Mouse (Mus musculus): ENCODE data around the gene Abca15. TPM values are rescaled to one million over a fixed set of nuclear protein-coding genes. Genes with fewer than 3 reads are reported as not detected.
"Not testable (repeated sequence)": the region's sequence is repeated elsewhere in the genome, so short reads cannot be mapped to it uniquely, and the experiment has no call there.

The Abca15 gene
- not detected in 2 replicates for polyA plus RNA-seq (2015; fragmentation: Nextera tagmentation; extraction: Ambion mirVana)

DNA sequence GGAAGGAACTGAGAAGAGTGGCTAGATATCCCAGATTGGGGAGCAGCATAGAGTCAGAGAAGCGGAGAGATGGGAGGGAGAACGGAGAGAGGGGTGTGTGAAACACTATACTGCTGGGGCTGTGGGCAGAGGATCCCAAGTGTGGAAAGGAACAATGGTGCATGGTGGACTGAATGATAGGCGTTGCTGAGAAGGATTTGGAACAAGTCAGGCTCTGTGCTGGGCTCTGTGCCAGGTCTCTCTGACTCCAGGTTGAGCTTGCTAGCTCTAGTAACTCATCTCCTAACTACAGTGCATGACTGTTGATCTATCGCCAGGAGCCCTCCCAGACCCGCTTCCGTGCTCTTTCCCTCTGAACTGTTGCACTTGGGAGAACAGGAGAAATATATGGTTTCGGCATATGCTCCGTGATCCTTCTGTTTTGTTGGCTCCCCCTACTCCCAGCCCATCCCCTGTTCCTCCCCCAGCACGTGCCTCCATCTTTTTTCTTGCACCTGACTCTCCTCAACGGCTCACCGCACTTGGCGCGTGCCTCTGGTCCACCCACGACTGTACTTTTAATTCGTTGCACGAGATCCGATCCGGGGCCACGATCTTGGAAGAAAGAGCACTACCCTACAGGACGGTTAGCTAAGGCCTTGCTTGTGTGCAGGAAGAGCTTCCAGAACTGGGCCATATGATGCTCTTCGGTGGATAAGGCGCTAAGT is at the start of gene Abca15:
Gene Abca15, plus strand, starts transcription at position 584 of the 707 bp plus-strand sequence.
- H3K4me3 ChIP-seq (ENCODE audit: low read length) = peak within 1 kb of the TSS; percentile 29
- no peaks in the 10 kb centered on the region for H3K9me3 ChIP-seq (ENCODE audit: control insufficient read depth, low read length)
- H3K36me3 ChIP-seq (ENCODE audit: control insufficient read depth, insufficient read depth, low read length) = no peaks in the 10 kb centered on the region
- H3K27ac ChIP-seq (ENCODE audit: low read length) = no peak within 1 kb of the TSS
- 79% methylated on average over 22 of the region's 22 CpGs for WGBS
- H3K27me3 ChIP-seq (ENCODE audit: control insufficient read depth, insufficient read depth, low read depth, low read length) = no peaks in the 10 kb centered on the region
- peak within 1 kb of the TSS; percentile 59 for H3K4me2 ChIP-seq (ENCODE audit: low read depth, low read length)
- ATAC-seq (ENCODE audit: low read depth) = no peak; the same call in 1 of the 2 replicates
- peaks cover 3% of the 10 kb centered on the region; the same call in 1 of the 2 replicates for H3K4me1 ChIP-seq (replicated peaks; ENCODE audit: control insufficient read depth, insufficient read depth, low read length)
- H3K9ac ChIP-seq (ENCODE audit: low read length) = no peak within 1 kb of the TSS

DNA sequence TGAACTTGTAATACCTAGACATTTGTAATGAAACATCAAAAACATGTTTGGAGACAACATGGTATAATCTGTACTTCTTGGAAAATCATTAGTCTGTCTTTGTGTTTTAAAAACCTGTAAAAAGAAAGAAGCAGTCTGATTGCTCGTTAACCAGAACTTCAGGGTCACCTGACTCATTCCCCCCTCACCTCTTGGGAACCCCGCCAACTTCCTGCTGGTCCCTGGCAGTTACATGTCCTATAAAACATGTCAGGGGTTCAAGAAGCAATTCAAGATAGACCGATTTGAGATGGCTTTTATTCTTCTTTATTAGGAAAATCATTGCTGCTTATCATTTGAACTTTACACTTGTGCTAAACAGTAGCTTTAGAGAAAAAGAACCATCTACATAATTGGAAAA is 43.2 kb upstream of the Abca15 start:
- H3K27me3 ChIP-seq (ENCODE audit: control insufficient read depth, insufficient read depth, low read depth, low read length) = no peaks in the 10 kb centered on the region
- no peaks in the 10 kb centered on the region for H3K36me3 ChIP-seq (ENCODE audit: control insufficient read depth, insufficient read depth, low read length)
- H3K27ac ChIP-seq (ENCODE audit: low read length) = no peak overlapping the region
- H3K4me2 ChIP-seq (ENCODE audit: low read depth, low read length) = no peak overlapping the region
- H3K4me3 ChIP-seq (ENCODE audit: low read length) = no peak overlapping the region
- no peak for ATAC-seq (ENCODE audit: low read depth)
- H3K9ac ChIP-seq (ENCODE audit: low read length) = no peak overlapping the region
- WGBS = 61% methylated on average over 3 of the region's 3 CpGs
- no peaks in the 10 kb centered on the region for H3K9me3 ChIP-seq (ENCODE audit: control insufficient read depth, low read length)
- no peaks in the 10 kb centered on the region for H3K4me1 ChIP-seq (replicated peaks; ENCODE audit: control insufficient read depth, insufficient read depth, low read length)

DNA sequence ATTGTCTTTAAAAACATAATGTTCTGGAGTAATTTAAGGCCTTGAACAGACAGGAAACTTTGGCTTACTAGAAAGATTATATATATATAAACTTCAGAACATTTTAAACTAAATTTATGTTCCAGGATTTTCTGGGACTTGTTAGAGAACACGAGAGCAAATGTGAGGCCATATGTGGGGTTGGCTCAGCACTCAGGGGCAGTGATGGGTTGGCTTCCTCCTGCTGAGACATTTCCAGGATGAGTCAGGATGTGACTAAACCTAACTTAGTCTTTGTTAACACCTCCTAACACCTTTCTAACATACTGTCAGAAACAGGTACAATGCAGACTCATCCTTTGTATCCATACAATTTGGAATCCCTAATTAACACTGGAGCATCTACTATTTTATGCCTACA is 12.4 kb upstream of the Abca15 start:
- ATAC-seq (ENCODE audit: low read depth) = no peak
- Histone ChIP-seq H3K9ac (ENCODE audit: low read length) (no peak overlapping the region), H3K27me3 (ENCODE audit: control insufficient read depth, insufficient read depth, low read depth, low read length) (no peaks in the 10 kb centered on the region)

DNA sequence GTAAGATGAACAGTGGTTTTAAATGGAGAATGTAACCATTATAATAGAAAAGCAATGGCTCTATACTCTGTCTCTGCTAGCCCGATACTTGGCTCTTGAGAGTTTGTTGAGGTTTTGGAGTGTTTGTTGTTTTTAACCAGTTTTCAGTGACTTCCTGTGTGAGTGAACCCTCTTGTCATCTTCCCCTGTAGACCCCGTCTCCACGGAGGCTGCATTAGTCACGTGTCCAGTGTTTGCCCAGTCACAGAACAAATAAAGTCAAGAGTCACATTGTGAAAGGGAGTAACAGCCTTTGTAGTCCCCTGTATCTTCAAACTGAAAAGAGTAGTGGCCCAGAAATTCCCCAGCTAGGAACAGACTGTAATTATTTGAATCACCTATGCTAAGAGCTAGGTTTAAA is 5.5 kb upstream of the Abca15 start:
- Histone ChIP-seq H3K27ac (ENCODE audit: low read length) (no peak overlapping the region), H3K9me3 (ENCODE audit: control insufficient read depth, low read length) (no peaks in the 10 kb centered on the region), H3K36me3 (ENCODE audit: control insufficient read depth, insufficient read depth, low read length) (no peaks in the 10 kb centered on the region), H3K4me2 (ENCODE audit: low read depth, low read length) (no peak overlapping the region), H3K27me3 (ENCODE audit: control insufficient read depth, insufficient read depth, low read depth, low read length) (no peaks in the 10 kb centered on the region), H3K4me3 (ENCODE audit: low read length) (no peak overlapping the region), H3K4me1 (replicated peaks; ENCODE audit: control insufficient read depth, insufficient read depth, low read length) (peaks cover 3% of the 10 kb centered on the region; the same call in 1 of the 2 replicates), H3K9ac (ENCODE audit: low read length) (no peak overlapping the region)
- WGBS = 11% methylated on average over 4 of the region's 4 CpGs
- peak; percentile 87 for ATAC-seq (ENCODE audit: low read depth)

More for the DNA sequence above, 12.4 kb upstream of the Abca15 start:
- Histone ChIP-seq H3K4me1 (replicated peaks; ENCODE audit: control insufficient read depth, insufficient read depth, low read length) (no peaks in the 10 kb centered on the region), H3K36me3 (ENCODE audit: control insufficient read depth, insufficient read depth, low read length) (no peaks in the 10 kb centered on the region), H3K27ac (ENCODE audit: low read length) (no peak overlapping the region), H3K4me3 (ENCODE audit: low read length) (no peak overlapping the region), H3K9me3 (ENCODE audit: control insufficient read depth, low read length) (no peaks in the 10 kb centered on the region), H3K4me2 (ENCODE audit: low read depth, low read length) (no peak overlapping the region)
- WGBS = 52% methylated on average over 1 of the region's 1 CpGs

DNA sequence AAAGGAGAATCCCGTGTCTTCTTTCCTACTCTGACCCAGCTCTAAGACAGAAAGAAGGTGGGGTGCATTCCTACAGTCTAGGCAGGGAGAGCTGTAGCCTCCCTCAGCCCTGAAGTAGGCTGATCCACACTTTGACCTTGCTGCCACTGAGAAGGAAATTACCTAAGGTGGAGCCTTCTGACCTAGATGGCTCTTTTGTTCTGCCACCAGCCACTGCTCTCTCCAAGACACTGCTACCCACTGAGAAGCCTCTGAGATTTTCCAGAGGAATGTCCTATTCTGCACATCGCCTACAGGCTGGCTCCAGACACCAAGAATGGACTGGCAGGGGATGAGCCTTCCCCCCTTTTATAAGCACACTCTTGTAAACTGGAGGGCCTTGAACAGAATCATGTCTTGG is 2.6 kb upstream of the Abca15 start:
- H3K4me3 ChIP-seq (ENCODE audit: low read length); H3K27ac ChIP-seq (ENCODE audit: low read length); H3K4me2 ChIP-seq (ENCODE audit: low read depth, low read length); H3K27me3 ChIP-seq (ENCODE audit: control insufficient read depth, insufficient read depth, low read depth, low read length); H3K36me3 ChIP-seq (ENCODE audit: control insufficient read depth, insufficient read depth, low read length); H3K9me3 ChIP-seq (ENCODE audit: control insufficient read depth, low read length); H3K4me1 ChIP-seq (replicated peaks; ENCODE audit: control insufficient read depth, insufficient read depth, low read length); ATAC-seq (ENCODE audit: low read depth); H3K9ac ChIP-seq (ENCODE audit: low read length): not testable (repeated sequence)
- WGBS = 66% methylated on average over 2 of the region's 2 CpGs

DNA sequence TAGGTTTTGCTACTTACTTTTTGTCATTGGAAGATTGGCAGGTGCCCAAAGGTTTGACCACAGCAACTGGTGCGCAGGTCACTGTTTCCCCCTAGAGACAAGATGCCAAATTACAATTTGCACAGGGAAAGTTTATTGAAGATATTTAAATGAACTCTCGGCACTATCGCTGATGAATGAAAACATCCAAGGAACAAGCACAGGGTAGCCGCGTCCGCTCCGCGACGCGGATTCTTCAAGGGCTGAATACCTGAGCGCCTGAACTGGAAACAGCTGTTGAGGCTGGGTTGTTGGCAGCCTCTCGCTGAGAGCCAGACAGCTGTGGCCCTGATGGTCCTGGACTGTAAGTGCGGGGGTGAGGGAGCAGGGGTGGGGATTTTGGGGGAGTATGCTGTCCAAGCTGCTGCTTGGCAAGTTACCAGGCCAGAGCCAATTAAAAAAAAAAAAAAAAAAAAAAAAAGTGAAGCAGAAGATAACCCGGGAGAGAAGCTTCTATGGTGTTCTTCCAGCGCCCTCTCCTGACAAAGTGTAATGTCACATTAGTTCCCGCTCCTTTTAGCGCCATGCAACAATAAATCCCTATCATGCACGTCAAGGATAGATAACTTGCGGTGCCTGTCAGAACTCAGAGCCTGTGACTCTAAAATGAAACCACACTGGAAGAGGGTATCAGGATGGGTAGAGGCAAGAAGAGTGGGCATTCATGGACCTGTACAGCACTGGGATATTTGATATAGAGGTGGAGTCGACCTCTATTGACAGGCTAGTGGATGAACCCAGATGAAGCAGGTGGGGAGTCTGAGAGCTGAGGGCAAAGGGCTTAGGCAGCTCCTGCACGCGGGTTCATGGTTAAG is 1.0 kb upstream of the Abca15 start:
- Histone ChIP-seq H3K27me3 (ENCODE audit: control insufficient read depth, insufficient read depth, low read depth, low read length) (no peaks in the 10 kb centered on the region), H3K9ac (ENCODE audit: low read length) (no peak overlapping the region), H3K9me3 (ENCODE audit: control insufficient read depth, low read length) (no peaks in the 10 kb centered on the region), H3K4me1 (replicated peaks; ENCODE audit: control insufficient read depth, insufficient read depth, low read length) (peaks cover 3% of the 10 kb centered on the region; the same call in 1 of the 2 replicates), H3K4me3 (ENCODE audit: low read length) (peak overlapping the region; percentile 29), H3K4me2 (ENCODE audit: low read depth, low read length) (peak overlapping the region; percentile 59), H3K36me3 (ENCODE audit: control insufficient read depth, insufficient read depth, low read length) (no peaks in the 10 kb centered on the region), H3K27ac (ENCODE audit: low read length) (no peak overlapping the region)
- peak; percentile 63 for ATAC-seq (ENCODE audit: low read depth)
- WGBS = 15% methylated on average over 22 of the region's 22 CpGs

DNA sequence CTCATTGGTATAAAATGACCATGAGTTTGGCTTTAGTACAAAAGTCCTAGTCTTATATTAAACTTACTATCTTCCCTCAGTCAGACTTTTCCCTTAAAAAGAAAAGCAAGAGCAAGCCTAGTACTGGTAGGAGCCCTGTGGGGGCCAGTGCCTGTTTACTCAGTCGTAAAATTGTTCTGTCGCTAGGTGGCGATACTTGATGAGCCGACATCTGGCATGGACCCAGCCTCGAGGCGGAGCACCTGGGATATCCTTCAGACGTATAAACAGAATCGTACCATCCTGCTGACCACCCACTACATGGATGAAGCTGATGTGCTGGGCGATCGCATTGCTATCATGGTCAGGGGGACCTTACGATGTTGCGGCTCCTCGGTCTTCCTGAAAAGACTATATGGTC is 32.7 kb downstream of the Abca15 start:
- Histone ChIP-seq H3K27ac (ENCODE audit: low read length) (no peak overlapping the region), H3K9ac (ENCODE audit: low read length) (no peak overlapping the region), H3K4me2 (ENCODE audit: low read depth, low read length) (no peak overlapping the region), H3K4me1 (replicated peaks; ENCODE audit: control insufficient read depth, insufficient read depth, low read length) (no peaks in the 10 kb centered on the region), H3K27me3 (ENCODE audit: control insufficient read depth, insufficient read depth, low read depth, low read length) (no peaks in the 10 kb centered on the region), H3K36me3 (ENCODE audit: control insufficient read depth, insufficient read depth, low read length) (no peaks in the 10 kb centered on the region), H3K9me3 (ENCODE audit: control insufficient read depth, low read length) (no peaks in the 10 kb centered on the region), H3K4me3 (ENCODE audit: low read length) (no peak overlapping the region)
- 41% methylated on average over 13 of the region's 13 CpGs for WGBS
- no peak for ATAC-seq (ENCODE audit: low read depth)

DNA sequence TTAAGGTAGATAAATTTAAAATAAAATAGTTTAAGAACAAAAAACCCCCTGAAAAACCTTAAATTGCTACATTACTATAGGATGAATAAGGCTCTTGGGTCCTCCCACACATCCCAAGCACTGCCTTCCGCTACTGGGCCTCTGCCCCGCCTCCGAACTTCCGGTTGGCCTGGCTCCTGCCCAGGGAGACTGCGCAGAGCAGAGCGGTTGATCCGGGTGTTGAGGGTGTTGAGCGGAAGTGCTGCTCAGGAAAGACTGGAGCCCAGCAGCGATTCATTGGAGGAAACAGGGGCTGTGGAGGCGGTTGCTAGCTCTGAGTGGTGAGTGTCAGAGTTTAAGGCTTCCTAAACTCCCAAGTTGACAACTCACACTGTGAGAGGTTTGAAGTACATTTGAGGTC is 81.0 kb downstream of the Abca15 start, which contains the start of gene Abca16:
Gene Abca16, plus strand, starts transcription at position 201 of the 400 bp plus-strand sequence.
- H3K27ac ChIP-seq (ENCODE audit: low read length) = no peak within 1 kb of the TSS
- no peak for ATAC-seq (ENCODE audit: low read depth)
- no peaks in the 10 kb centered on the region for H3K27me3 ChIP-seq (ENCODE audit: control insufficient read depth, insufficient read depth, low read depth, low read length)
- no peaks in the 10 kb centered on the region for H3K36me3 ChIP-seq (ENCODE audit: control insufficient read depth, insufficient read depth, low read length)
- H3K9ac ChIP-seq (ENCODE audit: low read length) = no peak within 1 kb of the TSS
- no peak within 1 kb of the TSS for H3K4me3 ChIP-seq (ENCODE audit: low read length)
- no peaks in the 10 kb centered on the region for H3K4me1 ChIP-seq (replicated peaks; ENCODE audit: control insufficient read depth, insufficient read depth, low read length)
- WGBS = 69% methylated on average over 10 of the region's 10 CpGs
- H3K9me3 ChIP-seq (ENCODE audit: control insufficient read depth, low read length) = no peaks in the 10 kb centered on the region
- H3K4me2 ChIP-seq (ENCODE audit: low read depth, low read length) = no peak within 1 kb of the TSS

DNA sequence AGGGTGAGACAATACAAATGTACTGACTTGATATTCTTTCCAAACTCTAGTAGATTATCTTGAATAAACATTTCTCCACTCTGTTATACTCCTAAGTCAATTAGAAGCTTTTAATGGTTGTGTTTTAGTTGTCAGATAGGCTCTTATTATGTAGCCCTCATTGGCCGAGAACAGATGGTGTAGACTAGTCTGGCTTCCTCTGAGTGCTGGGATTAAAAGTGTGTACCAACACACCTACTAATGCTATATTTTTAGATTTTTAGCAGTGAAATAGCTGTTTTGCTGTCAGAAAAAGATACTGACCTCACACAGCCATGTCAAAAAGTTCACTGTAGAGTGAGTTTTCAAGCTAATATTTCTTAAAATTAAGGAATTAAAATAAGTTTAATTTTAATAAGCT is 83.9 kb downstream of the Abca15 start:
- Histone ChIP-seq H3K4me2 (ENCODE audit: low read depth, low read length) (no peak overlapping the region), H3K9ac (ENCODE audit: low read length) (no peak overlapping the region), H3K36me3 (ENCODE audit: control insufficient read depth, insufficient read depth, low read length) (no peaks in the 10 kb centered on the region), H3K4me3 (ENCODE audit: low read length) (no peak overlapping the region), H3K27me3 (ENCODE audit: control insufficient read depth, insufficient read depth, low read depth, low read length) (no peaks in the 10 kb centered on the region), H3K27ac (ENCODE audit: low read length) (no peak overlapping the region), H3K4me1 (replicated peaks; ENCODE audit: control insufficient read depth, insufficient read depth, low read length) (no peaks in the 10 kb centered on the region), H3K9me3 (ENCODE audit: control insufficient read depth, low read length) (no peaks in the 10 kb centered on the region)
- WGBS = 73% methylated on average over 1 of the region's 1 CpGs
- ATAC-seq (ENCODE audit: low read depth) = no peak
